Mouse (Mus musculus): ENCODE measurements around the gene Cracr2a.

- TF ChIP-seq CTCF (IDR thresholded peaks at IDR 0.05; ENCODE audit: control insufficient read depth, insufficient read depth, low read length) = peak; percentile 89
- no peak for TF ChIP-seq POLR2A (IDR thresholded peaks at IDR 0.05; ENCODE audit: borderline replicate concordance, control insufficient read depth, low read depth, low read length)
These were observed 36.7 kb upstream of the Cracr2a start for GRCm38 (mm10) chr6:127524442-127524841.

Data from bone marrow, adult 2 months (tissue).